Mouse (Mus musculus) CH12.LX (cell line): Measurements from ENCODE around the gene P3h2. TPM values are rescaled to one million over a fixed set of nuclear protein-coding genes. Genes with fewer than 3 reads are reported as not detected.

Experiments used
- DNase-seq: peaks from one replicate; pipeline ENCODE4 v3.0.0-alpha.2; 2013; ENCODE audit errors: extremely low read depth
- H3K27ac ChIP-seq: 2 replicates; pipeline ENCODE4 v1.5.1; 2012; ENCODE audit warnings: low read depth, mild to moderate bottlenecking, control low read depth, moderate library complexity; ENCODE audit not compliant: insufficient read depth
- H3K27me3 ChIP-seq: replicated peaks from 2 replicates; pipeline ENCODE3; 2012; ENCODE audit warnings: inconsistent platforms
- H3K36me3 ChIP-seq, 2 experiments: replicated peaks in 1 of 2; 2 replicates each; pipeline versions ENCODE3 to v1.6.1; 2012; ENCODE audit warnings: inconsistent platforms in 1 of 2, low read length in 1 of 2, mild to moderate bottlenecking in 1 of 2, mixed read lengths in 1 of 2, moderate library complexity in 1 of 2; ENCODE audit not compliant: control insufficient read depth in 1 of 2, insufficient read depth in 1 of 2
- H3K4me1 ChIP-seq, 2 experiments: 2 replicates each; pipeline ENCODE4 v1.6.1; 2012; ENCODE audit warnings: inconsistent platforms in 1 of 2, moderate library complexity in 1 of 2; ENCODE audit not compliant: insufficient read depth in 2 of 2, control insufficient read depth in 1 of 2
- H3K4me2 ChIP-seq: 2 replicates; pipeline ENCODE4 v1.6.1; 2012; ENCODE audit warnings: low read depth, mild to moderate bottlenecking, control low read depth; ENCODE audit not compliant: poor library complexity, insufficient read depth, severe bottlenecking
- H3K4me3 ChIP-seq, 3 experiments: fragments of 150-350 bp in 1 of 3; sonication (generic) in 1 of 3; replicated peaks in 1 of 3; 2 replicates each; pipeline versions ENCODE3 to v1.5.1; 2011 to 2012; ENCODE audit warnings: low read depth in 2 of 3, low read length in 2 of 3, mild to moderate bottlenecking in 2 of 3, moderate library complexity in 2 of 3, control low read depth in 1 of 3, improper control_type of control experiment in 1 of 3, inconsistent platforms in 1 of 3, mixed read lengths in 1 of 3; ENCODE audit not compliant: poor library complexity in 1 of 3
- H3K79me2 ChIP-seq: replicated peaks from 2 replicates; pipeline ENCODE4 v1.6.1; 2012; ENCODE audit warnings: mild to moderate bottlenecking, moderate library complexity; ENCODE audit not compliant: control insufficient read depth, poor library complexity, insufficient read depth, severe bottlenecking; ENCODE audit errors: extremely low read depth
- H3K9ac ChIP-seq: 2 replicates; pipeline ENCODE4 v1.6.1; 2012; ENCODE audit warnings: low read depth, mild to moderate bottlenecking, control low read depth, moderate library complexity; ENCODE audit not compliant: insufficient read depth
- H3K9me3 ChIP-seq: replicated peaks from 2 replicates; pipeline ENCODE3; 2012; ENCODE audit warnings: low read length, inconsistent platforms, mixed read lengths
- E2F4 ChIP-seq: IDR thresholded peaks from 2 replicates; pipeline ENCODE4 v1.6.1; 2011; ENCODE audit warnings: low read depth, low read length, improper control_type of control experiment; ENCODE audit not compliant: insufficient replicate concordance
- ELF1 ChIP-seq: IDR thresholded peaks from 2 replicates; pipeline ENCODE4 v1.6.1; 2014; ENCODE audit warnings: low read depth, mild to moderate bottlenecking, inconsistent platforms, low read length, improper control_type of control experiment
- EP300 ChIP-seq: IDR thresholded peaks from 2 replicates; pipeline ENCODE4 v1.6.1; 2011; ENCODE audit warnings: low read length, improper control_type of control experiment
- ETS1 ChIP-seq: conservative IDR thresholded peaks from 2 replicates; pipeline ENCODE4 v1.6.1; 2012; ENCODE audit warnings: low read depth, mild to moderate bottlenecking, inconsistent platforms, low read length, improper control_type of control experiment, moderate library complexity
- HCFC1 ChIP-seq: IDR thresholded peaks from 2 replicates; pipeline ENCODE4 v1.6.1; 2012; ENCODE audit warnings: low read depth, mild to moderate bottlenecking, inconsistent platforms, low read length, improper control_type of control experiment
- JUN ChIP-seq: IDR thresholded peaks from 2 replicates; pipeline ENCODE4 v1.6.1; 2011; ENCODE audit warnings: low read depth, mild to moderate bottlenecking, low read length, improper control_type of control experiment, moderate library complexity; ENCODE audit not compliant: insufficient read depth
- JUND ChIP-seq: conservative IDR thresholded peaks from 2 replicates; pipeline ENCODE4 v1.6.1; 2011; ENCODE audit warnings: low read depth, low read length, improper control_type of control experiment
- MAX ChIP-seq: IDR thresholded peaks from 2 replicates; pipeline ENCODE4 v1.6.1; 2011; ENCODE audit warnings: low read length, improper control_type of control experiment
- NRF1 ChIP-seq: IDR thresholded peaks from 2 replicates; pipeline ENCODE4 v1.6.1; 2014; ENCODE audit warnings: low read depth, mild to moderate bottlenecking, inconsistent platforms, low read length, improper control_type of control experiment, moderate library complexity
- PAX5 ChIP-seq: IDR thresholded peaks from 2 replicates; pipeline ENCODE4 v1.6.1; 2012; ENCODE audit warnings: low read length, inconsistent platforms, mixed read lengths
- POLR2AphosphoS2 ChIP-seq: IDR thresholded peaks from 2 replicates; pipeline ENCODE4 v1.6.1; 2011; ENCODE audit warnings: low read depth, low read length, improper control_type of control experiment
- RCOR1 ChIP-seq: conservative IDR thresholded peaks from 2 replicates; pipeline ENCODE4 v1.6.1; 2012; ENCODE audit warnings: low read depth, mild to moderate bottlenecking, inconsistent platforms, low read length, improper control_type of control experiment
- SIN3A ChIP-seq: IDR thresholded peaks from 2 replicates; pipeline ENCODE4 v1.6.1; 2012; ENCODE audit warnings: low read length, improper control_type of control experiment, inconsistent platforms
- TBP ChIP-seq: conservative IDR thresholded peaks from 2 replicates; pipeline ENCODE4 v1.6.1; 2011; ENCODE audit warnings: low read depth, low read length, improper control_type of control experiment
- USF2 ChIP-seq: conservative IDR thresholded peaks from 2 replicates; pipeline ENCODE4 v1.6.1; 2011; ENCODE audit warnings: low read depth, low read length, improper control_type of control experiment
- ZNF384 ChIP-seq: IDR thresholded peaks from 2 replicates; pipeline ENCODE4 v1.6.1; 2012; ENCODE audit warnings: low read depth, low read length, improper control_type of control experiment, inconsistent platforms
- dilution Hi-C: fragments of 300-500 bp; cut with MboI; formaldehyde crosslinking; loops from 2 replicates; pipeline ENCODE4 v1.14.3; 2020; ENCODE audit warnings: low sequenced_read_pairs; ENCODE audit not compliant: extremely low pct_unique_long_range_greater_than_20kb, extremely low pct_ligation_motif_present
- in situ Hi-C: fragments of 300-500 bp; cut with MboI; formaldehyde crosslinking; loops from 3 replicates; pipeline ENCODE4 v1.14.3; 2019; ENCODE audit warnings: low sequenced_read_pairs, low pct_ligation_motif_present, low pct_unique_long_range_greater_than_20kb, mixed read lengths
- polyA plus RNA-seq: library from polyadenylated mRNA; unstranded; fragments of >175 nt; gene quantifications from 2 replicates; pipeline ENCODE4 v1.2.1, GENCODE M21; 2012; ENCODE audit warnings: low read depth; ENCODE audit not compliant: insufficient read length
- total RNA-seq, 2 experiments: library from RNA; depleted of rRNA; stranded (reverse); fragments of 300-350 nt in 1 of 2; fragments of >200 nt in 1 of 2; gene quantifications; 2 replicates each; pipeline ENCODE4 v1.2.3; 2012 to 2014

The P3h2 gene
- total and polyA plus RNA-seq, 3 experiments, result 0.08 to 0.73 (median 0.27) TPM

- no peak overlapping the region for H3K4me2 ChIP-seq
- no peak for DNase-seq
- H3K79me2 ChIP-seq, result no peaks in the 10 kb centered on the region
- no peak overlapping the region for H3K4me3 ChIP-seq
- no peak overlapping the region for H3K9ac ChIP-seq
- TF ChIP-seq EP300 (no peak), HCFC1 (no peak), ELF1 (no peak), RCOR1 (no peak), PAX5 (no peak), USF2 (no peak), ZNF384 (no peak), E2F4 (no peak), TBP (no peak), NRF1 (no peak), POLR2AphosphoS2 (no peak), SIN3A (no peak)
- H3K27me3 ChIP-seq, result no peaks in the 10 kb centered on the region
- in situ Hi-C loops (no loop called here), dilution Hi-C loops (no loop called here)
- H3K4me1 ChIP-seq, result peaks cover 0 to 2% of the 10 kb centered on the region in 2 experiments; a peak in 1 of 4 replicates
- no peak overlapping the region for H3K27ac ChIP-seq
- H3K9me3 ChIP-seq, result no peaks in the 10 kb centered on the region
- H3K36me3 ChIP-seq, result no peaks in the 10 kb centered on the region
Measured at GRCm38 (mm10) chr16:26049393-26050087, 56.0 kb downstream of the P3h2 start.

- no peak overlapping the region for H3K9ac ChIP-seq
- in situ Hi-C loops (no loop called here), dilution Hi-C loops (no loop called here)
- no peaks in the 10 kb centered on the region for H3K79me2 ChIP-seq
- no peak for DNase-seq
- no peaks in the 10 kb centered on the region for H3K27me3 ChIP-seq
- no peak overlapping the region for H3K4me2 ChIP-seq
- peaks cover 0 to 2% of the 10 kb centered on the region in 2 experiments; a peak in 1 of 4 replicates for H3K4me1 ChIP-seq
- no peak overlapping the region for H3K4me3 ChIP-seq
- no peak overlapping the region for H3K27ac ChIP-seq
- no peaks in the 10 kb centered on the region for H3K9me3 ChIP-seq
- TF ChIP-seq ETS1 (no peak), JUN (peak; percentile 55), JUND (0 out of 2 replicates have a peak, but pooled peaks have one; percentile 10), MAX (no peak)
- no peaks in the 10 kb centered on the region for H3K36me3 ChIP-seq
Measured at GRCm38 (mm10) chr16:26047870-26048269, 57.7 kb downstream of the P3h2 start.
